ENCODE assay signal across 8 mouse cellular contexts in the genomic region with DNA sequence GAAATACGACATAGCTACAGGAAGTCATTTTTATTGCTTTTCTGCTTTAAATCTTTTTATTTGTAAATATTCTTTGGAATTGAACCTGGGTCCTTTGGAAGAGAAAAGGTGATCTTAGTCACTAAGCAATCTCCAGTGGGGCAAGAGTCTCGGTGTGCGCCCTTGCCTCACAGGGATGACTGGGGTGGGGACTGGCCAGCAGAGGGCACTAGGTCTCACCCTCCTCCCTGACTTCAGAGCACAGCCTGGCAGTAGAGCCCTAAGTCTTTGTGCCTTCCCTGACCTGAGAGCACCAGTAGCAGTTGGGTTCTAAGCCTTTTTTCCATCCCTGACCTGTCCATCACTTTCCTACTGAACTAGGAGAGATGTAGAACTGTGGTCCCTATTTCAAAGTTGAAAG.
DNase-seq lines count a peak whose midpoint lies in the region; ATAC-seq and TF ChIP-seq lines count a peak whose summit lies in the region.
"Had no signal": no experiment of that assay in that cellular context is flagged by ENCODE, and none has a peak within 500 bp of the region (broad histone marks: within the 10 kb centered on the region; RNA-seq: fewer than 3 reads in every experiment).

No protein-coding gene starts in this region.

- no peak overlapping the region for H3K4me3 ChIP-seq in kidney, embryonic 14.5 days (ENCODE audit: low read length)
- no peak overlapping the region for H3K4me3 ChIP-seq in CH12.LX (replicated peaks in 1 of 3; ENCODE audit: low read depth in 2 of 3, low read length in 2 of 3, poor library complexity in 1 of 3)
- H3K4me3 ChIP-seq: limb, embryonic 12.5 days had no signal

- H3K79me2 ChIP-seq in CH12.LX (replicated peaks; ENCODE audit: control insufficient read depth, extremely low read depth, insufficient read depth, poor library complexity, severe bottlenecking): no peaks in the 10 kb centered on the region

- no peak for TF ChIP-seq POLR2A in CH12.LX (IDR thresholded peaks at IDR 0.05; ENCODE audit: low read depth, low read length)

- no peak for ATAC-seq in kidney, embryonic 14.5 days (ENCODE audit: low FRiP score, low TSS enrichment)
- ATAC-seq in megakaryocyte progenitor cell, adult 5-6 weeks (replicated peaks; ENCODE audit: poor library complexity): 0 out of 2 replicates have a peak, but pooled peaks have one; percentile 37
- ATAC-seq in frontal cortex, adult (ENCODE audit: low TSS enrichment): no peak

- DNase-seq in kidney, adult 18-20 months: peak; percentile 44
- peak; percentile 31 for DNase-seq in CH12.LX (ENCODE audit: extremely low read depth)
- peak; percentile 32 for DNase-seq in adipocyte (ENCODE audit: low spot score)
- DNase-seq in heart, postnatal 14 days: peak; percentile 45 to 60

- H3K9ac ChIP-seq in kidney, embryonic 14.5 days (ENCODE audit: low read depth, low read length): no peak overlapping the region
- H3K9ac ChIP-seq in CH12.LX (ENCODE audit: insufficient read depth, low read depth): no peak overlapping the region
- H3K9ac ChIP-seq: limb, embryonic 12.5 days had no signal

- intact Hi-C loops in heart, postnatal 14 days (cut with DNase I): loop anchor here (2.0 kb wide), 1 partner anchor 60 kb away; no protein-coding TSS in a partner anchor

- no peak overlapping the region for H3K4me2 ChIP-seq in kidney, embryonic 14.5 days (replicated peaks; ENCODE audit: low read depth, low read length)
- no peak overlapping the region for H3K4me2 ChIP-seq in CH12.LX (ENCODE audit: insufficient read depth, low read depth, poor library complexity, severe bottlenecking)
- H3K4me2 ChIP-seq: limb, embryonic 12.5 days had no signal

- no peaks in the 10 kb centered on the region for H3K4me1 ChIP-seq in kidney, embryonic 14.5 days (ENCODE audit: control insufficient read depth, insufficient read depth, low read length)
- peaks cover 3 to 12% of the 10 kb centered on the region in 2 experiments; a peak in 2 of 4 replicates for H3K4me1 ChIP-seq in CH12.LX (ENCODE audit: control insufficient read depth in 1 of 2, insufficient read depth in 2 of 2)
- H3K4me1 ChIP-seq: limb, embryonic 12.5 days had no signal

- WGBS in kidney, embryonic 14.5 days: 73% methylated on average over 3 of the region's 3 CpGs

- H3K27ac ChIP-seq in kidney, embryonic 14.5 days (ENCODE audit: low read depth, low read length): no peak overlapping the region
- H3K27ac ChIP-seq in CH12.LX (ENCODE audit: insufficient read depth, low read depth): no peak overlapping the region
- H3K27ac ChIP-seq: limb, embryonic 12.5 days had no signal

- dilution Hi-C loops in CH12.LX (cut with MboI; ENCODE audit: extremely low pct_ligation_motif_present, extremely low pct_unique_long_range_greater_than_20kb, low sequenced_read_pairs): no loop called here

- no peak for TF ChIP-seq EP300 in CH12.LX (IDR thresholded peaks at IDR 0.05; ENCODE audit: low read length)

- in situ Hi-C loops in CH12.LX (cut with MboI; ENCODE audit: low pct_ligation_motif_present, low pct_unique_long_range_greater_than_20kb, low sequenced_read_pairs): no loop called here

- no peaks in the 10 kb centered on the region for H3K9me3 ChIP-seq in kidney, embryonic 14.5 days (ENCODE audit: control insufficient read depth, low read length)
- H3K9me3 ChIP-seq in CH12.LX (replicated peaks; ENCODE audit: low read length): no peaks in the 10 kb centered on the region
- H3K9me3 ChIP-seq: limb, embryonic 12.5 days had no signal

- peak; percentile 39 to 71 for TF ChIP-seq CTCF in CH12.LX (conservative IDR thresholded peaks at IDR 0.05 in 1 of 2, IDR thresholded peaks at IDR 0.05 in 1 of 2; ENCODE audit: low read depth in 2 of 2, low read length in 2 of 2)

- no peaks in the 10 kb centered on the region for H3K36me3 ChIP-seq in kidney, embryonic 14.5 days (ENCODE audit: control insufficient read depth, insufficient read depth, low read length)
- H3K36me3 ChIP-seq in CH12.LX (replicated peaks in 1 of 2; ENCODE audit: control insufficient read depth in 1 of 2, insufficient read depth in 1 of 2, low read length in 1 of 2): no peaks in the 10 kb centered on the region
- H3K36me3 ChIP-seq: limb, embryonic 12.5 days had no signal

- TF ChIP-seq RAD21 in CH12.LX (IDR thresholded peaks at IDR 0.05; ENCODE audit: low read depth, low read length): peak; percentile 39

- no peaks in the 10 kb centered on the region; the same call in 1 of the 2 replicates for H3K27me3 ChIP-seq in kidney, embryonic 14.5 days (ENCODE audit: control insufficient read depth, insufficient read depth, low read length)
- H3K27me3 ChIP-seq in CH12.LX (replicated peaks): no peaks in the 10 kb centered on the region

TF ChIP-seq in CH12.LX, 34 proteins besides CTCF, POLR2A, EP300 and RAD21:
- peak; percentile 76 for TF ChIP-seq SMC3 (IDR thresholded peaks at IDR 0.05; ENCODE audit: low read depth, low read length)
- TF ChIP-seq JUND (conservative IDR thresholded peaks at IDR 0.05; ENCODE audit: low read depth, low read length): no peak
- TF ChIP-seq UBTF (IDR thresholded peaks at IDR 0.05; ENCODE audit: low read depth, low read length): no peak
- no peak for TF ChIP-seq TCF12 (IDR thresholded peaks at IDR 0.05; ENCODE audit: low read depth, low read length)
- no peak for TF ChIP-seq MEF2A (IDR thresholded peaks at IDR 0.05; ENCODE audit: borderline replicate concordance, low read depth, low read length)
- no peak for TF ChIP-seq SIN3A (IDR thresholded peaks at IDR 0.05; ENCODE audit: low read length)
- TF ChIP-seq ELF1 (IDR thresholded peaks at IDR 0.05; ENCODE audit: low read depth, low read length): no peak
- no peak for TF ChIP-seq NRF1 (IDR thresholded peaks at IDR 0.05; ENCODE audit: low read depth, low read length)
TF ChIP-seq in CH12.LX: peak in this region for 1.
